Mouse (Mus musculus): ENCODE data around the gene Cnnm4.

DNA sequence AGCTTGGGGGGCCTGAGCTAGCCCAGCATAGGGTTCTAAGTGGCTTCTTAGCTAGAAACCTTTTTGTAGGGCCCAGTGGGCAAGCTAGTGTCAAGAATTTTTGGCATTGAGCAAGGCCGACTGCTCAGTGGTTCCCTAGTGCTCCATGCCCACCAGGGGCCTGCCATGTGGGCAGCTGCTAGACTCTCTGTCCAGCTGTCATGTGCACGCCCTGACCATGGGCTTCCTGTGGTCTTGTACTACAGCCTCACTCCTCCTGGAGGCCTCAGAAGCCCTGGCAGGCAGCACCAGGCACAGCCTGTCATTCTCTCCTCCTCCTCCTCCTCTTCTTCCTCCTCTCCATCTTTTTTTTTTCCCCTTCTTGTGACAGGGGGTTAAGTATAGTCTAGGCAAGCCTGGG lies 25.9 kb downstream of the Cnnm4 start:
- TF ChIP-seq CTCF (IDR thresholded peaks at IDR 0.05): no peak
- no peak for TF ChIP-seq POLR2A (IDR thresholded peaks at IDR 0.05; ENCODE audit: insufficient read depth, low read depth, low read length)

Data from heart, adult 2 months (tissue).